Mouse (Mus musculus): ENCODE data around the gene Tmf1. TPM values are rescaled to one million over a fixed set of nuclear protein-coding genes. Genes with fewer than 3 reads are reported as not detected.

Tmf1 gene
- total and polyA plus RNA-seq, 3 experiments, result 13.5 to 19.2 TPM; not detected in 1

- no peaks in the 10 kb centered on the region for H3K79me2 ChIP-seq (ENCODE audit: control insufficient read depth, insufficient read depth, low read length, poor library complexity)
- H3K27me3 ChIP-seq (ENCODE audit: control insufficient read depth in 1 of 2, insufficient read depth in 2 of 2, low read length in 2 of 2), result no peaks in the 10 kb centered on the region
- TF ChIP-seq SMC3 (IDR thresholded peaks at IDR 0.05; ENCODE audit: low read depth, low read length), result no peak
- TF ChIP-seq CHD1 (IDR thresholded peaks at IDR 0.05; ENCODE audit: low read depth, low read length), result no peak
- no peak for TF ChIP-seq GABPA (IDR thresholded peaks at IDR 0.05; ENCODE audit: low read depth, low read length)
- no peak for TF ChIP-seq TAL1 (IDR thresholded peaks at IDR 0.05; ENCODE audit: low read length)
- no peak for TF ChIP-seq POLR2AphosphoS5 (IDR thresholded peaks at IDR 0.05; ENCODE audit: borderline replicate concordance, low read depth, low read length)
- TF ChIP-seq MAFK (IDR thresholded peaks at IDR 0.05; ENCODE audit: borderline replicate concordance, low read depth, low read length), result no peak
- no peak overlapping the region for H3K9ac ChIP-seq (ENCODE audit: control insufficient read depth, low read depth, low read length, poor library complexity, severe bottlenecking)
- H3K36me3 ChIP-seq (ENCODE audit: control insufficient read depth in 1 of 2, insufficient read depth in 2 of 2, low read length in 2 of 2), result no peaks in the 10 kb centered on the region
- no peak overlapping the region for H3K4me3 ChIP-seq (ENCODE audit: control insufficient read depth in 1 of 2, insufficient read depth in 1 of 2, low read depth in 2 of 2, low read length in 2 of 2)
- DNase-seq (ENCODE audit: low read depth, low spot score), result no peak
- no peaks in the 10 kb centered on the region for H3K9me3 ChIP-seq (replicated peaks; ENCODE audit: insufficient read depth, low read length)
- peaks cover 0 to under 1% of the 10 kb centered on the region in 2 experiments; a peak in 2 of 4 replicates for H3K4me1 ChIP-seq (ENCODE audit: control insufficient read depth in 1 of 2, insufficient read depth in 2 of 2, low read length in 2 of 2)
- no peak overlapping the region for H3K27ac ChIP-seq (ENCODE audit: control insufficient read depth, low read depth, low read length)
These were observed 36.3 kb downstream of the Tmf1 start for GRCm38 (mm10) chr6:97142611-97143010.

- no peaks in the 10 kb centered on the region for H3K79me2 ChIP-seq (ENCODE audit: control insufficient read depth, insufficient read depth, low read length, poor library complexity)
- no peak overlapping the region for H3K4me3 ChIP-seq (ENCODE audit: control insufficient read depth in 1 of 2, insufficient read depth in 1 of 2, low read depth in 2 of 2, low read length in 2 of 2)
- no peak overlapping the region for H3K27ac ChIP-seq (ENCODE audit: control insufficient read depth, low read depth, low read length)
- no peaks in the 10 kb centered on the region for H3K27me3 ChIP-seq (ENCODE audit: control insufficient read depth in 1 of 2, insufficient read depth in 2 of 2, low read length in 2 of 2)
- H3K4me1 ChIP-seq (ENCODE audit: control insufficient read depth in 1 of 2, insufficient read depth in 2 of 2, low read length in 2 of 2), result no peaks in the 10 kb centered on the region
- H3K36me3 ChIP-seq (ENCODE audit: control insufficient read depth in 1 of 2, insufficient read depth in 2 of 2, low read length in 2 of 2), result no peaks in the 10 kb centered on the region
- TF ChIP-seq NELFE (IDR thresholded peaks at IDR 0.05; ENCODE audit: low read depth, low read length) (no peak), BHLHE40 (IDR thresholded peaks at IDR 0.05; ENCODE audit: borderline replicate concordance, low read depth, low read length) (no peak), ZMIZ1 (IDR thresholded peaks at IDR 0.05; ENCODE audit: low read depth, low read length) (no peak), JUND (IDR thresholded peaks at IDR 0.05; ENCODE audit: low read depth, low read length) (no peak), SIN3A (IDR thresholded peaks at IDR 0.05; ENCODE audit: low read length) (no peak), NRF1 (IDR thresholded peaks at IDR 0.05; ENCODE audit: insufficient read depth, low read depth, low read length, poor library complexity, severe bottlenecking) (no peak)
- no peaks in the 10 kb centered on the region for H3K9me3 ChIP-seq (replicated peaks; ENCODE audit: insufficient read depth, low read length)
- no peak overlapping the region for H3K9ac ChIP-seq (ENCODE audit: control insufficient read depth, low read depth, low read length, poor library complexity, severe bottlenecking)
- DNase-seq (ENCODE audit: low read depth, low spot score), result no peak
These were observed 37.1 kb downstream of the Tmf1 start for GRCm38 (mm10) chr6:97141811-97142210.

GRCm38 (mm10) chr6:97132707-97133303 lies 46.1 kb downstream of the Tmf1 start:
- Histone ChIP-seq H3K27me3 (ENCODE audit: control insufficient read depth in 1 of 2, insufficient read depth in 2 of 2, low read length in 2 of 2) (no peaks in the 10 kb centered on the region), H3K79me2 (ENCODE audit: control insufficient read depth, insufficient read depth, low read length, poor library complexity) (no peaks in the 10 kb centered on the region), H3K4me1 (ENCODE audit: control insufficient read depth in 1 of 2, insufficient read depth in 2 of 2, low read length in 2 of 2) (no peaks in the 10 kb centered on the region), H3K4me3 (ENCODE audit: control insufficient read depth in 1 of 2, insufficient read depth in 1 of 2, low read depth in 2 of 2, low read length in 2 of 2) (no peak overlapping the region), H3K36me3 (ENCODE audit: control insufficient read depth in 1 of 2, insufficient read depth in 2 of 2, low read length in 2 of 2) (no peaks in the 10 kb centered on the region), H3K27ac (ENCODE audit: control insufficient read depth, low read depth, low read length) (no peak overlapping the region), H3K9ac (ENCODE audit: control insufficient read depth, low read depth, low read length, poor library complexity, severe bottlenecking) (no peak overlapping the region), H3K9me3 (replicated peaks; ENCODE audit: insufficient read depth, low read length) (no peaks in the 10 kb centered on the region)
- no peak for DNase-seq (ENCODE audit: low read depth, low spot score)
- no peak for TF ChIP-seq MAX (IDR thresholded peaks at IDR 0.05; ENCODE audit: low read length)
- no peak for TF ChIP-seq E2F4 (IDR thresholded peaks at IDR 0.05; ENCODE audit: borderline replicate concordance, low read depth, low read length)
- TF ChIP-seq BHLHE40 (IDR thresholded peaks at IDR 0.05; ENCODE audit: borderline replicate concordance, low read depth, low read length), result no peak
- no peak for TF ChIP-seq TBP (IDR thresholded peaks at IDR 0.05; ENCODE audit: low read depth, low read length)
- no peak for TF ChIP-seq ZC3H11A (IDR thresholded peaks at IDR 0.05; ENCODE audit: low read depth, low read length)
- no peak for TF ChIP-seq SMC3 (IDR thresholded peaks at IDR 0.05; ENCODE audit: low read depth, low read length)
- TF ChIP-seq RAD21 (IDR thresholded peaks at IDR 0.05; ENCODE audit: low read depth, low read length), result no peak
- no peak for TF ChIP-seq USF1 (IDR thresholded peaks at IDR 0.05; ENCODE audit: low read depth, low read length)
- TF ChIP-seq NELFE (IDR thresholded peaks at IDR 0.05; ENCODE audit: low read depth, low read length), result no peak
- TF ChIP-seq POLR2AphosphoS2 (IDR thresholded peaks at IDR 0.05; ENCODE audit: low read length), result no peak
- TF ChIP-seq TCF12 (IDR thresholded peaks at IDR 0.05; ENCODE audit: low read depth, low read length), result no peak
- TF ChIP-seq ZKSCAN1 (IDR thresholded peaks at IDR 0.05; ENCODE audit: low read depth, low read length), result no peak
- TF ChIP-seq MYB (IDR thresholded peaks at IDR 0.05; ENCODE audit: low read depth, low read length), result no peak
- TF ChIP-seq CHD2 (IDR thresholded peaks at IDR 0.05; ENCODE audit: low read length), result no peak
- no peak for TF ChIP-seq POLR2AphosphoS5 (IDR thresholded peaks at IDR 0.05; ENCODE audit: borderline replicate concordance, low read depth, low read length)
- TF ChIP-seq ZMIZ1 (IDR thresholded peaks at IDR 0.05; ENCODE audit: low read depth, low read length), result no peak

Data from MEL (cell line).